Mouse (Mus musculus): ENCODE data around the gene Ndufa8.

- TF ChIP-seq EP300 (IDR thresholded peaks at IDR 0.05; ENCODE audit: low read depth) (no peak), CTCF (IDR thresholded peaks at IDR 0.05; ENCODE audit: low read depth) (no peak)
Measured at GRCm38 (mm10) chr2:36077160-36077761, 28.1 kb upstream of the Ndufa8 start.
